Mouse (Mus musculus): ENCODE results near the gene Dlg5.

Dlg5 gene

GRCm38 (mm10) chr14:24216678-24217361, 28.9 kb downstream of the Dlg5 start:
- no peaks in the 10 kb centered on the region for H3K27me3 ChIP-seq (ENCODE audit: control insufficient read depth, insufficient read depth, low read length, poor library complexity, severe bottlenecking)
- DNase-seq (ENCODE audit: low read depth, low spot score): no peak
- H3K36me3 ChIP-seq (ENCODE audit: control insufficient read depth, insufficient read depth, low read length, poor library complexity, severe bottlenecking): no peaks in the 10 kb centered on the region

- Histone ChIP-seq H3K36me3 (ENCODE audit: control insufficient read depth, insufficient read depth, low read length, poor library complexity, severe bottlenecking) (no peaks in the 10 kb centered on the region), H3K27me3 (ENCODE audit: control insufficient read depth, insufficient read depth, low read length, poor library complexity, severe bottlenecking) (no peaks in the 10 kb centered on the region)
- DNase-seq (ENCODE audit: low read depth, low spot score): no peak
These were observed 29.7 kb downstream of the Dlg5 start for GRCm38 (mm10) chr14:24216064-24216463.

DNA sequence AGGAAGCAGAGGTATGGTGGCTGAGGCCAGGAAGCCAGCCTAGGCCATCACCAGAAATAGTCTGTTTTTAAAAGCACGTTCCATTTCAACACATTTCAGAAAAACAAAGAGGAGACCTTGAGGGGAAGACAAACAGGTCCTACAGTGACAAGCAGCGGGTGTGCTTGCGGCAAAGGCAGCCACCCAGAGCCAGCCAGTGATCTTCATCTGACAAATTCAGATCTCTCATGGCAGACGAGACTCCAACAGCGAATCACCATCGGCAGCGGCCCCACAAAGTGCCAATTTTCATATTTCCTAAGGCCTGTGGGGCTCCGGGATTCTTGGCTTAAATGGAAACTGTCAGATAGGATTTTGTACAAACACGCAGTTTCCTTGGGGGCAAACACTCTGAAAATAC, 31.3 kb downstream of the Dlg5 start:
- Histone ChIP-seq H3K36me3 (ENCODE audit: control insufficient read depth, insufficient read depth, low read length, poor library complexity, severe bottlenecking) (no peaks in the 10 kb centered on the region), H3K27me3 (ENCODE audit: control insufficient read depth, insufficient read depth, low read length, poor library complexity, severe bottlenecking) (no peaks in the 10 kb centered on the region)
- DNase-seq (ENCODE audit: low read depth, low spot score): no peak

DNA sequence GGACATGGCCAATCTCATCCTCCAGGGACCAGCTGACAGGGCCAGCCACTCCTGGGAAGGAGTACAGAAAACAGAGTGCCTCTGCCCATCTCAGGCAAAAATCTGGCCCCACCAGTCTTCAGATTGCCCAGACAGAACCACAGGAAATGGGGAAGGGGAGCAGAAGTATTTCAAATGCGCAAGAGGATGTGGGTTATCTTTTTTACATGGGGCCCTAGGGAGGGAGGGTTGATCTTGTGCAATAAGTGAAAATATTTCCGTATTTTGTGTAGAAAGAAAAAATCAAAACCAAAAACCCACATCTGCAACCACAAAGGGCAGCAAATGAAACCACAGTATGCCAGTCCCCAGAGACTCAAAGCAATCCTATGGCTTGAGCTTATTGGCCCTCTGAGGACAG, 32.4 kb downstream of the Dlg5 start:
- no peak for DNase-seq (ENCODE audit: low read depth, low spot score)
- no peaks in the 10 kb centered on the region for H3K36me3 ChIP-seq (ENCODE audit: control insufficient read depth, insufficient read depth, low read length, poor library complexity, severe bottlenecking)

DNA sequence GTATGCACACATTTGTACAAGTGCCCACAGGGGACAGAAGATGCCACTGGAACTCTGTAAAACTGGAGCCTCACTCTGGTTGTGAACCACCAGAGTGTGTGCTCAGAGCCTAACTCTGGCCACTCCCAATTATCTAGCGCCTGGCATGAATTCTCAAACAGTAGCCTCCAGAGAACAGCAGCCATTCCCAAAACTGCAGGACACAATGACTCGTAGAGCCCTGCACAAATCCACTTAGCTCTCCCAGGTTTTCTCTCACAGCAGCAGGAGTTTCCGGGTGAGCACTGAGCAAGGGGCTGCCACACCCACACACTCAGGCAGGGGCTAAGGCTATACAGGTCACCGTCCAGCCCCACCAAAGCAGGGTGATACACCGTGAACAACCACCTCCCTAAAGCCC, 32.9 kb downstream of the Dlg5 start:
- Histone ChIP-seq H3K27me3 (ENCODE audit: control insufficient read depth, insufficient read depth, low read length, poor library complexity, severe bottlenecking) (no peaks in the 10 kb centered on the region), H3K36me3 (ENCODE audit: control insufficient read depth, insufficient read depth, low read length, poor library complexity, severe bottlenecking) (no peaks in the 10 kb centered on the region)
- no peak for DNase-seq (ENCODE audit: low read depth, low spot score)

More for the DNA sequence above, 32.4 kb downstream of the Dlg5 start:
- no peaks in the 10 kb centered on the region for H3K27me3 ChIP-seq (ENCODE audit: control insufficient read depth, insufficient read depth, low read length, poor library complexity, severe bottlenecking)

DNA sequence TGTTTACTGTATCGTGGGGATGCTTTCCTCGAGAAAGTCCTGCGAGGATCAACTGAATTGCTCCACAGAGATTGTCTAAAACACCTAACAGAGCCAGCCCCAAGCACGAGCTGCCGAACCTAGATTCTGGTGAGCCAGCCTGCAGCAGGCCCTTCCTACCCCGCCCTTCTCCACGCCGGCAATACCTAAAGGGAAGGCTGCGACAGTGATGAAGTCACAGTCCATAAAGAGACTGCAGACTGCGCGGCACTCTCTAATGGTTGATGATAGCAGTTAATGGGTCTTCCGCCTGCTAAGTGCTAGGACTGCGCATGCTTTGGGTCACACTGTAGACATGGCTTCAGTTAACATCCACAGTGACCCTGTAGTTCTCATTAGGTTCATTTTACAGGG, 38.4 kb downstream of the Dlg5 start:
- no peak for DNase-seq (ENCODE audit: low read depth, low spot score)
- Histone ChIP-seq H3K27me3 (ENCODE audit: control insufficient read depth, insufficient read depth, low read length, poor library complexity, severe bottlenecking) (no peaks in the 10 kb centered on the region), H3K36me3 (ENCODE audit: control insufficient read depth, insufficient read depth, low read length, poor library complexity, severe bottlenecking) (no peaks in the 10 kb centered on the region)

GRCm38 (mm10) chr14:24206736-24207359, 38.9 kb downstream of the Dlg5 start:
- H3K27me3 ChIP-seq (ENCODE audit: control insufficient read depth, insufficient read depth, low read length, poor library complexity, severe bottlenecking): no peaks in the 10 kb centered on the region
- no peak for DNase-seq (ENCODE audit: low read depth, low spot score)
- H3K36me3 ChIP-seq (ENCODE audit: control insufficient read depth, insufficient read depth, low read length, poor library complexity, severe bottlenecking): no peaks in the 10 kb centered on the region

- no peaks in the 10 kb centered on the region for H3K27me3 ChIP-seq (ENCODE audit: control insufficient read depth, insufficient read depth, low read length, poor library complexity, severe bottlenecking)
- H3K36me3 ChIP-seq (ENCODE audit: control insufficient read depth, insufficient read depth, low read length, poor library complexity, severe bottlenecking): no peaks in the 10 kb centered on the region
- no peak for DNase-seq (ENCODE audit: low read depth, low spot score)
These were observed 39.4 kb downstream of the Dlg5 start for GRCm38 (mm10) chr14:24206314-24206713.

GRCm38 (mm10) chr14:24205281-24205871, 40.3 kb downstream of the Dlg5 start:
- DNase-seq (ENCODE audit: low read depth, low spot score): no peak
- Histone ChIP-seq H3K36me3 (ENCODE audit: control insufficient read depth, insufficient read depth, low read length, poor library complexity, severe bottlenecking) (no peaks in the 10 kb centered on the region), H3K27me3 (ENCODE audit: control insufficient read depth, insufficient read depth, low read length, poor library complexity, severe bottlenecking) (no peaks in the 10 kb centered on the region)

GRCm38 (mm10) chr14:24203210-24203609, 42.5 kb downstream of the Dlg5 start:
- H3K27me3 ChIP-seq (ENCODE audit: control insufficient read depth, insufficient read depth, low read length, poor library complexity, severe bottlenecking): no peaks in the 10 kb centered on the region
- DNase-seq (ENCODE audit: low read depth, low spot score): no peak
- H3K36me3 ChIP-seq (ENCODE audit: control insufficient read depth, insufficient read depth, low read length, poor library complexity, severe bottlenecking): no peaks in the 10 kb centered on the region

- Histone ChIP-seq H3K36me3 (ENCODE audit: control insufficient read depth, insufficient read depth, low read length, poor library complexity, severe bottlenecking) (no peaks in the 10 kb centered on the region), H3K27me3 (ENCODE audit: control insufficient read depth, insufficient read depth, low read length, poor library complexity, severe bottlenecking) (no peaks in the 10 kb centered on the region)
- no peak for DNase-seq (ENCODE audit: low read depth, low spot score)
These were observed 44.9 kb downstream of the Dlg5 start for GRCm38 (mm10) chr14:24200771-24201170.

DNA sequence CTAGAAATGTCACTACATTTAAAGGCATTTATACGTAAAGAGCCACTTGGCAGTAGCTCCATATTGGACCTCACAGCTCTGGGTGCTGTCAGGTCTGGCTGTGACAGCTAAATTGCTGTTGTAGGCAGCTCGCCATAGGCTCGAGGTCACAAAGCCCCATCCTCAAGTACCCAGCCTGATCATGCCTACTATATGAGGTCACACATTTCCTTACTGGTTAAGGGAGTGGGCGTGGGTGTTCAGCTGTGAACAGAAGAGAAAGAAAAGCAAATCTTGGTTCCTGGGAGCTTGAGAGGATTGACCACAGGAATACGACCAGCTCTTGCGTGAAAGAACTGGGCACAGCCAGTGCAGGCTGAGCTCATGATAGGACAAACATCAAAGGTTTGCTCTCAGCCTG, 46.0 kb downstream of the Dlg5 start:
- no peaks in the 10 kb centered on the region for H3K27me3 ChIP-seq (ENCODE audit: control insufficient read depth, insufficient read depth, low read length, poor library complexity, severe bottlenecking)
- no peak for DNase-seq (ENCODE audit: low read depth, low spot score)
- H3K36me3 ChIP-seq (ENCODE audit: control insufficient read depth, insufficient read depth, low read length, poor library complexity, severe bottlenecking): no peaks in the 10 kb centered on the region

DNA sequence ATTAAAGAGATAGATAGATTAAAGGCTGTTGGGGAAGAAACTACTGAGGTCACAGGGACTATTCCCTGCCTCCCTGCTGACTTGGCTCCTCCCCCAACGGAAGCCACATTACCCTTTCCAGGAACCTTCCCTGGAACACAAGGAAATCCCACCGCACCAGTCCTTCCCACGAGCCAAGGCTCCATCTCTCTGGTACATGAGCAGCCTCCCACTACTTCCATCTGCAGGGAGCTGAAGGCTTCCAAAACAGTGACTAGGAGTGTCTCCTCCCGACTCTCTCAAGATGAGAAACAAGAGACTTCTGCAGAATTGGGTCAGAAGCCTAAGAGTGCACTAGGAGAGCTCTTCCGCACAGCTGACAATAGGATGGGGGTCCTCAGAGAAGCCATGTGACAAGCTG, 47.9 kb downstream of the Dlg5 start:
- no peaks in the 10 kb centered on the region for H3K36me3 ChIP-seq (ENCODE audit: control insufficient read depth, insufficient read depth, low read length, poor library complexity, severe bottlenecking)
- no peak for DNase-seq (ENCODE audit: low read depth, low spot score)
- no peaks in the 10 kb centered on the region for H3K27me3 ChIP-seq (ENCODE audit: control insufficient read depth, insufficient read depth, low read length, poor library complexity, severe bottlenecking)

- Histone ChIP-seq H3K36me3 (ENCODE audit: control insufficient read depth, insufficient read depth, low read length, poor library complexity, severe bottlenecking) (no peaks in the 10 kb centered on the region), H3K27me3 (ENCODE audit: control insufficient read depth, insufficient read depth, low read length, poor library complexity, severe bottlenecking) (no peaks in the 10 kb centered on the region)
- DNase-seq (ENCODE audit: low read depth, low spot score): no peak
These were observed 48.8 kb downstream of the Dlg5 start for GRCm38 (mm10) chr14:24196947-24197346.

DNA sequence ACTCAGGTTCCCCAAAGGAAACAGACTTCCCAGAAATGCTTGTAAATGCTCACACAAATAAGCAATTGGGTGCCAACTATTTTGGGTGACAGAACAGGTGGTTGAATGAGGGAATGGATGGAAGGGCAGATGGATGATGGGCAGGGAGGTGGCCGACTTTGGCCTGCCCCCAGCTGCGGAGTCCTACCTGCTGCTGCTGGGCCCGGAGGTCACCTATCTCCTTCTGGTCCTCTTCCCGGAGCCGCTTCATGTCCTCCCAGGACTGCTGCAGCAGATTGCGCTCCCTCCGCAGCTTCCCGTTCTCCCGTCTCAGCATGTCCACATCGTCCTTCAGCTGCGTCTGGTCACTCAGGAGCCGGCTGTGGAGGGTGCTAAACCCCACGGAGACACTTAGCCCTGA, 55.6 kb downstream of the Dlg5 start:
- Histone ChIP-seq H3K36me3 (ENCODE audit: control insufficient read depth, insufficient read depth, low read length, poor library complexity, severe bottlenecking) (no peaks in the 10 kb centered on the region), H3K27me3 (ENCODE audit: control insufficient read depth, insufficient read depth, low read length, poor library complexity, severe bottlenecking) (no peaks in the 10 kb centered on the region)
- no peak for DNase-seq (ENCODE audit: low read depth, low spot score)
